Mouse (Mus musculus) kidney, postnatal 36 days (tissue): ENCODE data around the gene Xrcc4.
"Not testable (repeated sequence)": the region's sequence is repeated elsewhere in the genome, so short reads cannot be mapped to it uniquely, and the experiment has no call there.

Experiments used
- DNase-seq, 2 experiments: peaks; one replicate each; pipeline ENCODE4 v3.0.0; 2021 to 2022; ENCODE audit warnings: mixed read lengths in 2 of 2

Xrcc4 gene

DNA sequence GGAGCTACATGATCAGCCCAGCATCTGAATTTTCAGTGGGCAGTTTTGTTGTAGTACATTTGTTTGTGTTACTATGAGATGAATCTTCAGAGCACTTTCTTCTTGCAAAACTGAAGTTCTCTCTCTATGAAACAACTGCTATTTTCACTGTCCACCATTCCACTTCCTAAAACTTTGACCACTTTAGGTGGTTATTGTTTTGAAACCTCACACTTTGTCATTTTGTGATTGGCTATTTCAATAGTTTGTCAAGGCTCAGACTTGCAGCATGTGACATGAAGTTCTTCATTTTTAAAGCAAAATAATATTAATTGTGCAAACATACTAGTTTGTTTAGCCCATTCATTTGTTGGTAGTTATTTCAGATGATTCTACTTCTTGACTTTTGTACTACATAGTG is 280.4 kb downstream of the Xrcc4 start:
- no peak for DNase-seq

- no peak for DNase-seq
Observed at GRCm38 (mm10) chr13:89801901-89802300, 287.5 kb downstream of the Xrcc4 start.

DNA sequence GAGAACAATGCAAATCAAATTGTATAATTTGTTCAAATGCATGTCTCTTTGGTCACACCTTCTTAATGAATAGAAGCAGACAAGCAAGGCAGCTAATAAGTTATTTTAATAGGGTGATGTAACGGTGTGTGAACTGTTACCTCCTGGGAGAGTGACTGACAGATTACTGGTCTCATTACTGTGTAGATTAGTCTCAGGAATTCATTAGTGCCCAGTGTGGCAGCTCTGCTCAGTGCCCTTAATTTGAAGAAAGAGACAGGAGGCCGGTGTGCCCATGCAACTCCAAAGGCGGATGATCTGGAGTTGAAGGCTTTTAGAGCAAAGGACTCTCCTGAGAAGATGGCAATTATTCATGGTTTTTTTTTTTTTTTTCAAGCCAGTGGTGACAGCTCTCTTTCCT is 291.7 kb downstream of the Xrcc4 start:
- DNase-seq = no peak

- no peak for DNase-seq
Observed at GRCm38 (mm10) chr13:89791475-89791874, 297.9 kb downstream of the Xrcc4 start.

DNA sequence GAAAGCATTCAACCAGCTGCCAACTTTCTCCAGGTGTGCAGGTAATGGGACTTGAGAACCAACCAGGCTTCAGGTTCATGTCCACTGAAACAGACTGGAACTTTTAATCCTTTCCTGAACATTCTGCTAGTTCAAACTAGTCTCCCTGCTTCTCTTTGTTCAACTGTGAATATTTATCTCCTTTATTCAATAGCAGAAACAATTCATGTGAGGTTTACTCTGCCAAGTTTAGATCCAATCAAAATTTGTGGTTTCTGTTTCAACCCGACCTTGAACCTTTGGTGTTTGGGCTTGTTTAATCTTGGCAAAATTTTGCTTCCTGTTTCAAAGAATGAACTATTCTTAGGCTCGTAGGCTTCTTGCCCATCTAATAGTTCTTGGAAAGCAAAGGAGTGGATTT is 306.5 kb downstream of the Xrcc4 start:
- no peak for DNase-seq

DNA sequence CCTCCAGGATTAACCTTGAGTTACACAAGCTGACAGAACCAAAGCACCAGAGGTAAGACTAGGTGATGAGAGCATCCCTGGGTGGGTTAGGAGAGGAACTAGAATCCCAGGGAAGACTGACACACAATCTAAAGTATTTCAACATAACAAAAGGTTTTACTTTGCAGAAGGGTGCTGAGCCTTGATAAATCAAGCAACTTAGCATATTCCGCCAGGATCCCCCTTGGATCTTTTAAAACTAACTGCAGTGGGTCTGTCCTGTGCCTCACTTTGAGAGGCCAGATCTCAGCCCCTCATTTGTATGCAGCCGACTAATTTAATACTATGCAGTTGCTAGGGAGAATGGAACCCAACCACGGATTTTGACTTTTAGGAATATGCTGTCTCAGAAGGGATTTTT is 309.1 kb downstream of the Xrcc4 start:
- DNase-seq = no peak

- peak; percentile 49 to 84 for DNase-seq
Observed at GRCm38 (mm10) chr13:89779208-89779911, 310.0 kb downstream of the Xrcc4 start.

DNA sequence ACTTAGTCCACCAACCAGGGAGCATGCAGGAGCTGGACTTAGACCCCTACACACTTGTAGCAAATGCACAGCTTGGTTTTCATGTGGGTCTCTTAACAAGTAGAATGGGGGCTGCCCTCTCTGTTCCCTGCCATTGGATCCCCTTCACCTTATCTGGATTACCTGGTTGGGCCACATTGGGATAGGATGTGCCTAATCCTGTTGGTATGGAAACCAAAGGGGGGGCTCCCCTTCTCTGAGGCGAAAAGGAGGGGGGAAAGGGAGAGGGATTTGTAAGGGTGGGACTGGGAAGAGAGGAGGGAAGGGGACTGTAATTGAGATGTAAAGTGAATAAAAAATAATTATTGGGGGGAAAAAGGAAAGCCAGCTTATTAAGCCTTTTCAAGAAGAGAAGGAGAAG is 311.6 kb downstream of the Xrcc4 start:
- no peak for DNase-seq

DNA sequence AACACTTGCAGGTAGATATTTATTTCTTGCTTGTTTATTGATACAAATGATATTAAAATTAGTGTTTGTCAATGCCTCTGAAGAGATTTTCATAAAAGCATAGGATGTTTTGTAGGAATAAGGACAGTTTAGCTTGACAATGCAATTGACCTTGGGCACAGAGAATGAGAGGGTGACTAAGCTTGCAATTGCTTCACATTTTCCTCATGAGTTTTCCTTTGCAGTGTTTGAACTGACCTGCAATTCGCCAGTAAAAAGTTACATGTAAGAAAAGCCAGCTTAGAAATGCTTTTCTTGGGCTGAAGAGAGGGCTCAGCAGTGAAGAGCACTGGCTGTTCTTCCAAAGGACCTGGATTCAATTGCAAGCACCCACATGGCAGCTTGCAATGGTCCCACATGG is 312.3 kb downstream of the Xrcc4 start:
- DNase-seq = no peak

DNA sequence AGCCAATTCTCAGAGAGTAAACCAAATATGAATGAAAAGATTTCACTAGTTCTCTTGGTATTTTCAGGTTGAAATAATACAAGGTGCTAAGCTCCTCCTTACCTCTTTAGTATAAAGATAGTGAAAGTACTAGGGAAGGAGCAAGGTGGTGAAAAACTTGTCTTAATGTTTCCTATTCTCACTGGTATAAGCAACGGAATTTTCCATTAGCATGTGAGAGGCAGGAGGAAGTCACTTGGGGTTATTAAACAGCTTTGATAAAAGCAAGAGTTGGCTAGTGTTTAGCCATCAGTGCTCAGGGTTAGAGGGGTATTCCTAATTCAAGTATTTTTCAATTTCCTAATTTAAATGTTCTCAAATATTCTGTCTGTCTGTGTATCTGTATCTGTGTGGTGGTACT is 322.9 kb downstream of the Xrcc4 start:
- no peak for DNase-seq

- DNase-seq = no peak
Observed at GRCm38 (mm10) chr13:89765966-89766365, 323.4 kb downstream of the Xrcc4 start.

- no peak for DNase-seq
Observed at GRCm38 (mm10) chr13:89762339-89762738, 327.1 kb downstream of the Xrcc4 start.

DNA sequence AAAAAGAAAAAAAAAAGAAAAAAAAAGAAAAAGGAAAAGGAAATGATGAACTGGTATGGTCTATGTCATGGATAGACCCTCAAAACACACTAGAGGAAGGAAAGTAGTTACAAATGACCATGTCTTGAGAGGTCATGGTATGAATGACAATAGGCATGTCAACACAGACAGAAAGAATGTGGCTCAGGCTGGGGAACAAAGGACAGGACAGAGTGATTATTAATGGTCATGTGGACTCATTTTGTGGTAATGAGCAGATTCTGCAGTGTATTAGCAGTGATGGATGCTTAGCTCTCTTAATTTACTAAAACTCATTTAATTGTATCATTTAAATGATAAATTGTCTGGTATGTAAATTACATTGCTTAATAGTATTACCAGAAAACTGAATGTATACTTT is 333.1 kb downstream of the Xrcc4 start:
- no peak for DNase-seq

DNA sequence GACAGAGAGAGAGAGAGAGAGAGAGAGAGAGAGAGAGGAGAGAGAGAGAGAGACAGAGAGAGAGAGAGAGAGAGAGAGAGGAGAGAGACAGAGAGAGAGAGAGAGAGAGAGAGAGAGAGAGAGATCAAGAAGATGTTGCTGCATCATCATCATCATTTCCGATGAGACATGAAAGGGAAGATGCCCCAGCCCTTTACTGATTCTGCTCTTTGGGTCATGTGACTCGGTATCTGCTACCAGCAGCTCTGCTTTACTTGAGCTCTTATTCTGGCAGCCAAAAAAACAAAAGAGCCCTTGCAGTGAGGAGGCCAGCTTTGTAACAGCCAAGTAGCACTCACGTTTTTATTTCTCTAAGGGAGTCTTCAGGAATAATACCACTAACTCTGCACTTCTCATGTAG is 338.8 kb downstream of the Xrcc4 start:
- DNase-seq = not testable (repeated sequence)

DNA sequence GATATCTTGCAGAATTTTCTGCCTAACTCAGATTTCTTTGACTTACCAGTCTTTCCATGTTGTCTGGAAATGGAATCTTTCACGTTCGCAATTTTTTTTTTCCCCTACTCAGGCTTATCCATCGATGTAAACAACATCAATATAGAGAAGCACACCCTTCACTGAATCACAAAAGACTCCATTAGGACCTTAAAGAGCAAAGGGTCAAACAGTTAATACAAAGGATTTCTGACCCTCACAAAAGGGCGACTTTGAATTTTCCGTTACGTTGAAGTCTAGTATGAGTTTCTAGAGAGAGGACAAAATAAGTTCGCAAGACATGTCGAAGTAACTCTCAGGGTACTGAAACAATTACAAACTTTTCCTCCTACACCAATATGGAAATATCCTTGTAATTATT is 346.2 kb downstream of the Xrcc4 start:
- DNase-seq = no peak

DNA sequence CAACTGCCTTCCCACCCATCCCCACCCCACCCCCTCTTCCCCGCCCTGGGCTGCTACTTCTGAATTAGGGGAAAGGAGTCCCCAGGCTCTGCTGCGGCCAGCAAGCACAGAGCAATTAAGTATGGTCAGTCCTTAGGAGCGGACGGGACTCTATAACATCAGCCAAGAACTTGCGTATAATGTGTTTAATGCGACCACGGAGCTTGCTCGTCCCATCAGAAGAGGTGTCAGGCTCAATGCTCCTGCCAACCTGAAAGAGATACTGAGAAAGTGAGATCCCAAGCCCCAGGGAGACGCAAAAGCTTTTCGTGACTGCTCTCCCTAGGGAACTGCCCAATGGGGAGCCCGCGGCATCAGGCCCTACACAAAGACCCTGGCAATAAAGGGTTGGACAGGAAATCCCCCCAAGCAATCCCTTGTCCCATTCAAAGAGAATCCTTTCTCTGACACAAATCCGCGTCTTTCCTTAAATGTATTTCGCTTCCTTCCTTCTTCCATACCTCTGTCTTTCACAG is 346.7 kb downstream of the Xrcc4 start:
- DNase-seq = no peak

DNA sequence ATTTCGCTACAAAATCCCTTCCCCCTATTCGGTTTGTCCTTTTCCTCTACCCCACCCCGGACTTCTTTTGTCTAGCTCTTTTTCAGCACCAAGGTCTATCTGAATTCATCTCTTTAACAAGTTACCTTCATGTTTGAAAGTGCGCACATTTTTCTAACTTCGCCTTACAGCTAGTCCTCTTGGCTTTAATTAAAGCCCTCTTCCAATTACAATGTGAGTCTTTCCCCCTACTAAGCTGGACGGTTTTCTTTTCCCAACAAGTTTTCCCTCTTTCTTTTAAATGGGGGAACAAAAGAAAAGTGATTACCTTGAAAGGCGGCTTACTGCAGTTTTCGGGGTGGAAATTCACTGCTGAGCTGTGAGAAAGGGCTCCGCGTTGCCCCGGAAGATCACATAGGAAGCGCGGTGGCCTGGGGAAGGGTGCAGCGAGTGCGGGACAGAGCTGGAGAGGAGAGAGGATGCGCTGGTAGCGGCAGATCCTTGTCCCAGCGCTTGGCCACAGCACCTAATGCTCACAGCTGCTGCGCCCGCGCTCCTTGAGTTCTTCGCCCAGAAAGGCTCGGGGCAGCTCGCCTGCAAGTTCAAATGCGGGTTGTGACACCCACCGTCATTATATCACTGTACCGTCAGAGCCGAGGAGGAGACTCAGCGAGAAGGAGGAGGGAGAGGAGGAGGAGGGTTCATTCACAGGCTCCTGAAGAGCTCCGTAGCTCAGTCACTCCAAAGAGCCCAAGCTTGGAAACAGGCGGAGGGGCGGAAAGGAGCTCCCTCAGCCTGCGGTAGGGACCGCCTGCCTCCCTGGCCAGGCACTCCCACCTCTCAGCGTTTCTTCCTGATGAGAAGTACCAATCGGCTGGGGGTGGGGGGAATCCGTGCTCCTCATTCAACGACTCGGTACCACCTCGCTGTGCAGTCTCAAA is 347.4 kb downstream of the Xrcc4 start, which contains the start of gene Vcan:
Vcan (minus strand) TSS at position 744 of the 920 bp plus-strand sequence.
- DNase-seq = peak; percentile 7 to 18

- DNase-seq = peak in 1 of 2 experiments; percentile 25
Observed at GRCm38 (mm10) chr13:89741116-89741551, 348.3 kb downstream of the Xrcc4 start.

- DNase-seq = peak; percentile 68 to 76
Observed at GRCm38 (mm10) chr13:89740243-89741115, 348.9 kb downstream of the Xrcc4 start.

DNA sequence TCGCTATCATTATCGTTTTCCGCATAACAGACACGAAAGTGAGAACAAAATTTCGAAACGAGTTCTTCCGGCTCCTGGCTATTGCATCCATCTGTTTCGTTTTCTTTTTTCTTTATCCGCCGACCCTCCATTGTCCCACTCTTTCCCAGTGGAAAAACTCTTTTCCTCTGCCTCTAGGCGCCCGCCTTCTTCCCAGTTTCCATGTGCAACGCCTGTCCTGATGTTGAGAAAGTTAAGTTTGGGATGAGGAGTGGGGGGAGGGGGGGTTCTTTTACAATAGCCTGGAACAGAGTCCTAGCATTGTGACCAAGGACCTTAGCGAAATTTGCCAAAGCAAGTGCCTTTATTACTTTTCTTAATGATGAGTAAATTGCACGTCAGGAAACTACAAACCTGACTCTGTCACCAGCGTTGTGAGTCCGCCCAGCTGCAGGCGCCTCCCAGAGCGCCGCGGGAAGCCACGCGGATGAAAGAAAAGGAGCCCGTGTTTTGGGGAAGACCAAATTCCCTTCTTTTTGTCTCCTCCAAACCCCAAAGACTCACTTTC is 349.6 kb downstream of the Xrcc4 start:
- no peak for DNase-seq

DNA sequence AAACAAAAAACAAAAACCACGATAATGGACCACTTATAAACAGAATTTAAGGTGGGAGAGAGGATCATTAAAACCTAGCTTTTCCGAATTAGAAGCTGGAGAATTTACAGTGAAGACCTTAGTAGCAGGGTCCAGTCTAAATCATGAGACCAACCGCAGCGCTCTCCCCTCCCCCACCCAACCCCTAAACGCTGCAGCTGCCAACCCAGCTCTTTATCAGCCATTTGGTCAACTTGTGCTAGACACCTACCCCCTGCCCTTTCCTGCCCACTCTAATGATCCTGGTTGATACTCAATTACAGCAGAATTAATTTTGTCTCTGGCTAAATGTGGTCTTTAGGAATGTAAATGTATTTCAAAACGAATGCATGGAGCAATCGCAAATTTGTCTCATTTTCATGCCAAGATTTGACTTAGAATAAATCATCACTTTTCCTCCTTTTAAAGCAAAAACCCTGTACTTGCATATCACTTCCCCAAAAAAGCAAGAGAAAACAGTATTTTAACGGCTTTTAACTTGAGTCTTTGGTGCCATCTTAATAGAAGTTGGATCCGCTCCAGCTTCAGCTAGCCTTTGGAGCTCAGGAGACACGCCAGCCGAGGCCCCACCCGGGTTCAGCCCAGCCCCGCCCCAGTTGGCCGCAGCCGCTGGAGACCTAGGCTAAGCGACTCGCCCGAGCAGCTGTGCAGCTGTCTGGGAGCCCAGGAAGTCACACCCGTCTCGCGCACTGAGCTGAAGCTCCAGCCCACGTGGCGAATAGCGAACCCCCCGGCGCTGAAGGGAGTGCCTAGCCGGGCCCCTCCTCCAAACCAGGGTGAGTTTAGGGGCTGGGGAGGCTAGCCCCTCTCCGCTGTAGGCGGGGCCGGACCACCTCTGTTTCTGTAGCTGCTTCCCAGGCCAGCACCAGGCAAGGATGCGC is 350.4 kb downstream of the Xrcc4 start:
- peak; percentile 89 to 91 for DNase-seq
